Mouse (Mus musculus): ENCODE results near the gene Gm17606.
A peak's percentile ranks its signal among the peaks of the same experiment; 100 is the strongest.

- peak; percentile 42 for TF ChIP-seq CTCF (conservative IDR thresholded peaks at IDR 0.05; ENCODE audit: low read length)
- no peak for TF ChIP-seq NANOG (IDR thresholded peaks at IDR 0.05; ENCODE audit: borderline replicate concordance, low read length)
Measured at GRCm38 (mm10) chr14:54617152-54617896, 23.4 kb upstream of the Gm17606 start.

Data from E14TG2a.4 (cell line).